Mouse (Mus musculus) layer of hippocampus, postnatal 14 days (tissue): Measurements from ENCODE around the gene Slc12a7. TPM values are rescaled to one million over a fixed set of nuclear protein-coding genes. Genes with fewer than 3 reads are reported as not detected.
"Not testable (repeated sequence)": the region's sequence is repeated elsewhere in the genome, so short reads cannot be mapped to it uniquely, and the experiment has no call there.

Source experiments
- DNase-seq, 2 experiments: peaks; one replicate each; pipeline ENCODE4 v3.0.0; 2021 to 2022; ENCODE audit warnings: low spot score in 2 of 2, mixed read lengths in 1 of 2
- long read RNA-seq, 2 experiments: library from polyadenylated mRNA; stranded (forward); transcript quantifications; one replicate each; pipeline ENCODE4 v2.0.0; 2021
- total RNA-seq, 2 experiments: library from RNA; stranded (reverse); gene quantifications; 2 replicates each; pipeline ENCODE4 v1.2.3; 2021

The Slc12a7 gene
- 1 to 10 TPM; 6.2 to 6.7 TPM for total RNA-seq
- long read RNA-seq, experiment 1, partial matches to known transcripts, result 0 of 2 reads
- long read RNA-seq, experiment 1, other reads (novel, unspliced or antisense), result 2 of 2 reads
- long read RNA-seq, experiment 2, full-length matches to known transcripts, result 1 of 6 reads
- long read RNA-seq, experiment 2, partial matches to known transcripts, result 3 of 6 reads
- long read RNA-seq, experiment 2, other reads (novel, unspliced or antisense), result 2 of 6 reads

GRCm38 (mm10) chr13:73732742-73733700, at the start of gene Slc12a7:
TSS of gene Slc12a7 (plus strand) at chr13:73733094.
- DNase-seq, result no peak

GRCm38 (mm10) chr13:73683682-73684081, 49.2 kb upstream of the Slc12a7 start:
- peak; percentile 9 to 13 for DNase-seq

GRCm38 (mm10) chr13:73684412-73684811, 48.5 kb upstream of the Slc12a7 start:
- no peak for DNase-seq

- no peak for DNase-seq
Observed at GRCm38 (mm10) chr13:73685502-73685901, 47.4 kb upstream of the Slc12a7 start.

- DNase-seq, result no peak
Observed at GRCm38 (mm10) chr13:73687601-73688000, 45.3 kb upstream of the Slc12a7 start.

- no peak for DNase-seq
Observed at GRCm38 (mm10) chr13:73688934-73689333, 44.0 kb upstream of the Slc12a7 start.

GRCm38 (mm10) chr13:73692249-73692868, 40.5 kb upstream of the Slc12a7 start:
- DNase-seq, result peak; percentile 43 to 56

- DNase-seq, result no peak
Observed at GRCm38 (mm10) chr13:73693333-73693732, 39.6 kb upstream of the Slc12a7 start.

GRCm38 (mm10) chr13:73694972-73695371, 37.9 kb upstream of the Slc12a7 start:
- DNase-seq, result no peak

- DNase-seq, result no peak
Observed at GRCm38 (mm10) chr13:73696529-73696928, 36.4 kb upstream of the Slc12a7 start.

- no peak for DNase-seq
Observed at GRCm38 (mm10) chr13:73699714-73700113, 33.2 kb upstream of the Slc12a7 start.

- no peak for DNase-seq
Observed at GRCm38 (mm10) chr13:73700554-73700953, 32.3 kb upstream of the Slc12a7 start.

GRCm38 (mm10) chr13:73701161-73701883, 31.6 kb upstream of the Slc12a7 start:
- DNase-seq, result no peak

GRCm38 (mm10) chr13:73702776-73703175, 30.1 kb upstream of the Slc12a7 start:
- no peak for DNase-seq

GRCm38 (mm10) chr13:73703486-73703885, 29.4 kb upstream of the Slc12a7 start:
- DNase-seq, result not testable (repeated sequence)

- no peak for DNase-seq
Observed at GRCm38 (mm10) chr13:73704694-73705325, 28.1 kb upstream of the Slc12a7 start, which contains the start of gene Slc6a19. TSS of gene Slc6a19 (minus strand) at chr13:73704865.

- no peak for DNase-seq
Observed at GRCm38 (mm10) chr13:73709491-73709890, 23.4 kb upstream of the Slc12a7 start.

GRCm38 (mm10) chr13:73711221-73711620, 21.7 kb upstream of the Slc12a7 start:
- no peak for DNase-seq

- no peak for DNase-seq
Observed at GRCm38 (mm10) chr13:73711803-73712202, 21.1 kb upstream of the Slc12a7 start.

- no peak for DNase-seq
Observed at GRCm38 (mm10) chr13:73712228-73712627, 20.7 kb upstream of the Slc12a7 start.

- no peak for DNase-seq
Observed at GRCm38 (mm10) chr13:73713204-73713603, 19.7 kb upstream of the Slc12a7 start.
